Mouse (Mus musculus) CD4-positive helper T cell, adult 2 months (primary cell): ENCODE measurements around the gene Rell1.

ENCODE experiments used
- DNase-seq: peaks from one replicate; pipeline ENCODE4 v3.0.0-alpha.2; 2012; ENCODE audit warnings: low read depth, missing footprints, low spot score

Gene Rell1

GRCm38 (mm10) chr5:63968443-63969415, at the start of gene Rell1:
TSS of gene Rell1 (minus strand) at chr5:63968897.
- DNase-seq: peak; percentile 95

GRCm38 (mm10) chr5:64012596-64013366, 44.1 kb upstream of the Rell1 start:
- no peak for DNase-seq

- no peak for DNase-seq
These were observed 37.9 kb upstream of the Rell1 start for GRCm38 (mm10) chr5:64006548-64006947.

- no peak for DNase-seq
These were observed 34.6 kb upstream of the Rell1 start for GRCm38 (mm10) chr5:64003302-64003701.

GRCm38 (mm10) chr5:63993865-63994264, 25.2 kb upstream of the Rell1 start:
- DNase-seq: no peak

- DNase-seq: no peak
These were observed 22.0 kb upstream of the Rell1 start for GRCm38 (mm10) chr5:63990675-63991074.

- no peak for DNase-seq
These were observed 17.6 kb upstream of the Rell1 start for GRCm38 (mm10) chr5:63986337-63986736.

- no peak for DNase-seq
These were observed 13.6 kb upstream of the Rell1 start for GRCm38 (mm10) chr5:63982296-63982695.

- no peak for DNase-seq
These were observed 2.3 kb upstream of the Rell1 start for GRCm38 (mm10) chr5:63970991-63971390.

- no peak for DNase-seq
These were observed 1.6 kb upstream of the Rell1 start for GRCm38 (mm10) chr5:63970281-63970732.

GRCm38 (mm10) chr5:63969476-63970112, 897 bp upstream of the Rell1 start:
- peak; percentile 30 for DNase-seq

GRCm38 (mm10) chr5:63967591-63968141, 1.0 kb downstream of the Rell1 start:
- peak; percentile 71 for DNase-seq

- DNase-seq: no peak
These were observed 2.3 kb downstream of the Rell1 start for GRCm38 (mm10) chr5:63966379-63966778.

GRCm38 (mm10) chr5:63965946-63966345, 2.8 kb downstream of the Rell1 start:
- no peak for DNase-seq

- DNase-seq: peak; percentile 52
These were observed 4.1 kb downstream of the Rell1 start for GRCm38 (mm10) chr5:63964576-63964975.

GRCm38 (mm10) chr5:63961726-63962125, 7.0 kb downstream of the Rell1 start:
- DNase-seq: peak; percentile 45

GRCm38 (mm10) chr5:63960565-63960964, 8.1 kb downstream of the Rell1 start:
- no peak for DNase-seq

- DNase-seq: no peak
These were observed 9.6 kb downstream of the Rell1 start for GRCm38 (mm10) chr5:63958963-63959708.

- no peak for DNase-seq
These were observed 11.1 kb downstream of the Rell1 start for GRCm38 (mm10) chr5:63957607-63958006.

- no peak for DNase-seq
These were observed 12.3 kb downstream of the Rell1 start for GRCm38 (mm10) chr5:63956411-63956810.
